Mouse (Mus musculus) midbrain, embryonic 11.5 days (tissue): ENCODE results near the gene Klk7. TPM values are rescaled to one million over a fixed set of nuclear protein-coding genes. Genes with fewer than 3 reads are reported as not detected.

ENCODE experiments used
- ATAC-seq: fragments of 200-750 bp; cut with Nextera tagmentation; 2 replicates; pipeline ENCODE4 v1.8.0; 2017; ENCODE audit warnings: moderate TSS enrichment, moderate library complexity; ENCODE audit not compliant: low FRiP score
- DNase-seq: peaks from one replicate; pipeline ENCODE4 v3.0.0; 2015; ENCODE audit warnings: low spot score; ENCODE audit errors: missing footprints
- H3K27ac ChIP-seq: fragments of 300-500 bp; sonication (generic); 2 replicates; pipeline ENCODE4 v1.5.1; 2014; ENCODE audit warnings: low read depth, low read length
- H3K27me3 ChIP-seq: fragments of 300-500 bp; sonication (generic); 2 replicates; pipeline ENCODE4 v1.6.1; 2014; ENCODE audit warnings: mild to moderate bottlenecking, low read length, moderate library complexity, mixed read lengths; ENCODE audit not compliant: control insufficient read depth, insufficient read depth
- H3K36me3 ChIP-seq: fragments of 300-500 bp; sonication (generic); 2 replicates; pipeline ENCODE4 v1.6.1; 2014; ENCODE audit warnings: mild to moderate bottlenecking, low read length, moderate library complexity, mixed read lengths; ENCODE audit not compliant: control insufficient read depth, insufficient read depth
- H3K4me1 ChIP-seq: fragments of 300-500 bp; sonication (generic); 2 replicates; pipeline ENCODE4 v1.6.1; 2014; ENCODE audit warnings: low read length; ENCODE audit not compliant: control insufficient read depth, insufficient read depth
- H3K4me2 ChIP-seq: fragments of 300-500 bp; sonication (generic); 2 replicates; pipeline ENCODE4 v1.6.1; 2014; ENCODE audit warnings: mild to moderate bottlenecking, moderate library complexity
- H3K4me3 ChIP-seq: fragments of 300-500 bp; sonication (generic); 2 replicates; pipeline ENCODE4 v1.5.1; 2014; ENCODE audit warnings: low read depth, low read length
- H3K9ac ChIP-seq: fragments of 300-500 bp; sonication (generic); 2 replicates; pipeline ENCODE4 v1.6.1; 2014; ENCODE audit warnings: low read length
- H3K9me3 ChIP-seq: fragments of 300-500 bp; sonication (generic); 2 replicates; pipeline ENCODE4 v1.6.1; 2016; ENCODE audit warnings: low read length; ENCODE audit not compliant: control insufficient read depth
- WGBS: fragments of 180-500 bp; shearing (Covaris S2); extraction: QIAGEN DNeasy Blood & Tissue Kit; methylation state at CpG from one replicate; pipeline ENCODE4 v1.1.7; 2014; 5-methylcytosine and 5-hydroxymethylcytosine counted together
- polyA plus RNA-seq: library from polyadenylated mRNA; unstranded; fragments of >200 nt; fragmentation: Nextera tagmentation; extraction: Ambion mirVana; gene quantifications from 2 replicates; pipeline ENCODE4 v1.2.1, GENCODE M21; 2014

Klk7 gene
- polyA plus RNA-seq, 1 experiment from 2014 or later: 0.10 TPM

DNA sequence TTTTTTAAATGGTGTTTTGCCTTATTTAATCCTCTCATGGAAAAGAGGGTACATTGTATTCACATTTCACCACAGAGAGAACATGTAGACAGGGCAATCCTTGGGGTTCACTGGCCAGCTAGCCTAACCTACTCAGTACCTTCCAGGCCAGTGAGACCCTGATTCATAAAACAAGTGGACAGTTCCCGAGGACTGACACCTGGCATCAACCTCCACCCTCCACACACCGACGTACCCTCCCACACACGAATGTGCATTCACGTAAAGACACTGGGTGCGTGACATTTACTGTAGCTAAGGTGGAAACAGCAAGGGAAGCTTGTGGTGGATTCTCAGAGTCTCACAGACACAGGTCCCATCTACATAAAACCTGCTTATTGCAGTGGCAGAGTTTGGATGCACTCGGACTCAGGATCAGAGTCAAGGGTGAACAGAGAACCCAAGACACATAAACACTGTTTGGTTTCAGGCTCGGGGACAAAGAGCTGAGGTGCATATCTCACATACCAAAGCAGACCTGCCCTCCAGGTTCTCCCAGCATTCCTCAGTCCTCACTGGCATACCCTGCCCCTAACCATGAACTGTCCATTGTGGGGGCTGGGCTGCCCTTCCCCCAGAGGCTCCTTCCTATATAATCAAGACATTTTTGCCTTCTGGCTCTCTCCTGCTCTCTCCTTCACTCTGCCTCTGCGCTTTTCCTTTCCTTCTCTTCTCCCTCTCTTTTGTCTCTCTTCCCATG lies 43.7 kb downstream of the Klk7 start:
- DNase-seq (no peak), ATAC-seq (no peak)
- Histone ChIP-seq H3K4me2 (no peak overlapping the region), H3K27ac (no peak overlapping the region), H3K36me3 (no peaks in the 10 kb centered on the region), H3K9me3 (no peaks in the 10 kb centered on the region), H3K27me3 (no peaks in the 10 kb centered on the region), H3K9ac (no peak overlapping the region), H3K4me3 (no peak overlapping the region), H3K4me1 (no peaks in the 10 kb centered on the region)
- WGBS: 83% methylated on average over 9 of the region's 9 CpGs

DNA sequence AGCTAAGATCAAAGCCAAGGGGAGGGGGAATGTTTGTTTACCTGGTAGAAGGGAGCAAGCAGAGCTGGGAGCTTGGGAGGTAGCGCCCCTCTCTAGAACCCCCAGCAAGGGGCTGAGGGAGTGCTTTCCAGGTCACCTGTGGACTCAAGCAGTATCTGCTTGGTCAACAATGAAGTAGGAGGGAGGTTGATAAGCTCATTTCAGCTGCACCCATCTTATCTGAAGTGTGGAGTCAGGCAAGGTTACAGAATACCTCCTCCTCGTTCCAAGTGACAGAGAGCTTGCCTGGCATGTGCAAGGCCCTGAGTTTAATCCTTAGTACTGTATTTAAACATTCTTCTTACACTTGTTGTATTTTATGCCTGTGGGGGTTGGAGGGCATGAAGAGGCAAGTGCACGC lies 44.6 kb downstream of the Klk7 start:
- Histone ChIP-seq H3K27me3 (no peaks in the 10 kb centered on the region), H3K4me1 (no peaks in the 10 kb centered on the region), H3K36me3 (no peaks in the 10 kb centered on the region), H3K4me2 (no peak overlapping the region), H3K9ac (no peak overlapping the region), H3K27ac (no peak overlapping the region), H3K4me3 (no peak overlapping the region), H3K9me3 (no peaks in the 10 kb centered on the region)
- ATAC-seq (no peak), DNase-seq (no peak)
- 77% methylated on average over 3 of the region's 3 CpGs for WGBS

DNA sequence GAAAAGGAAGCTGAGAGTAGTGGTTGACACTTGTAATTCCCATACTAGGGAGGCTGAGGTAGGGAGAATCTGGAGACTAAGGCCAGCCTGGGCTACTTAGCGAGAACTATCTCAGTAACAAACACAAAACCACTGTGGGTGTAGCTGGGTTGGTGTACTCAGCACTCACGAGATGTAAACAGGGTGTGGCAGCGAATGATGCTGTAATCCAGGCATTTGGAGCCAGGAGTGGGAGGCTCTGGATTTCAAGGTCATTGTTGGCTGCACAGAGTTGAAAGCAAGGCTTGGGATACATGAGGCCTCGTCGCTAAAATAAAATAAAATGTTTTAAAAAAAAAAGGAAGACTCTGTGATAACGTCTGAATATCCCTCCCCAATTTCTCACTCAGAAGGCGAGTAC lies 45.2 kb downstream of the Klk7 start:
- no peak overlapping the region for H3K4me3 ChIP-seq
- H3K9me3 ChIP-seq: no peaks in the 10 kb centered on the region
- WGBS: 83% methylated on average over 7 of the region's 7 CpGs
- DNase-seq: no peak
- no peak overlapping the region for H3K27ac ChIP-seq
- no peaks in the 10 kb centered on the region for H3K36me3 ChIP-seq
- H3K4me1 ChIP-seq: no peaks in the 10 kb centered on the region
- H3K9ac ChIP-seq: no peak overlapping the region
- no peak for ATAC-seq
- no peak overlapping the region for H3K4me2 ChIP-seq
- no peaks in the 10 kb centered on the region for H3K27me3 ChIP-seq

GRCm38 (mm10) chr7:43857501-43857900 lies 46.4 kb downstream of the Klk7 start:
- Histone ChIP-seq H3K36me3 (no peaks in the 10 kb centered on the region), H3K4me3 (no peak overlapping the region), H3K27me3 (no peaks in the 10 kb centered on the region), H3K9ac (no peak overlapping the region), H3K27ac (no peak overlapping the region), H3K4me1 (no peaks in the 10 kb centered on the region), H3K9me3 (no peaks in the 10 kb centered on the region), H3K4me2 (no peak overlapping the region)
- WGBS: 91% methylated on average over 12 of the region's 12 CpGs
- ATAC-seq (no peak), DNase-seq (no peak)

DNA sequence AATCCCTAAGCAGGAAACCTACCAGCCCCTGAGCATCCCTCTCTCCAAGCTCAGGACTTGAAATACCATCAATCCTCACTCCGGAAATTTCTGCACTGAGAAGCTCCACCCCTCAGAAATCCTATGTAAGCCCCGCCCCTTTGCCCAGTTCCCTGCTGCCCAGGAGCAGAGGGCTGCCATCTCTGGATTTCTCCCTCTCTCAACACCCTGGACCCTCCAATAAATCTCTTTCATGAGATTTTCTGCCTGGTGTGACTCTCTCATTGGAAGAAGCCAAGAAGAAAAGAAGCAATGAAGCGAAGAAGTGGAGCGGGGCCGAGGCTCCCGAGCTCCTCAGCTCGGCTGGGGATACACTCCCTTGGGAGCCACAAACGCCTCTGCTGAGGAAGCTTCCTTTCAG lies 49.3 kb downstream of the Klk7 start:
- ATAC-seq (no peak), DNase-seq (no peak)
- Histone ChIP-seq H3K9ac (no peak overlapping the region), H3K4me1 (no peaks in the 10 kb centered on the region), H3K36me3 (no peaks in the 10 kb centered on the region), H3K4me2 (no peak overlapping the region), H3K9me3 (no peaks in the 10 kb centered on the region), H3K4me3 (no peak overlapping the region), H3K27me3 (no peaks in the 10 kb centered on the region), H3K27ac (no peak overlapping the region)
- 37% methylated on average over 8 of the region's 8 CpGs for WGBS

Other genes starting within 250 kb of the Klk7 start
- 6.7 and 8.7 TPM in 2 replicates for gene Zfp658, start 249.0 kb upstream of the Klk7 start, polyA plus RNA-seq
- 17.3 and 17.9 TPM in 2 replicates for gene Zfp719, start 231.7 kb upstream of the Klk7 start, polyA plus RNA-seq
- gene Zfp819, start 204.1 kb upstream of the Klk7 start, polyA plus RNA-seq: 0.23 and 0.64 TPM in 2 replicates
- gene Ceacam18, start 176.6 kb upstream of the Klk7 start, polyA plus RNA-seq: not detected in 2 replicates
- gene Siglece, start 151.1 kb upstream of the Klk7 start, polyA plus RNA-seq: 0.26 and 0.51 TPM in 2 replicates
- 9.3 and 9.9 TPM in 2 replicates for gene Ctu1, start 139.3 kb upstream of the Klk7 start, polyA plus RNA-seq
- not detected in 2 replicates for gene Klk14, start 120.9 kb upstream of the Klk7 start, polyA plus RNA-seq
- gene Klk13, start 98.7 kb upstream of the Klk7 start, polyA plus RNA-seq: 0.29 TPM in 1 of 2 replicates, not detected in the other
- not detected in 2 replicates for gene Klk12, start 42.4 kb upstream of the Klk7 start, polyA plus RNA-seq
- 0.19 TPM in 1 of 2 replicates, not detected in the other for gene Klk11, start 36.7 kb upstream of the Klk7 start, polyA plus RNA-seq
- gene Klk10, start 30.3 kb upstream of the Klk7 start, polyA plus RNA-seq: 0.19 and 0.29 TPM in 2 replicates
- not detected in 2 replicates for gene Klk9, start 19.4 kb upstream of the Klk7 start, polyA plus RNA-seq
- 7.6 and 7.8 TPM in 2 replicates for gene Klk8, start 13.7 kb upstream of the Klk7 start, polyA plus RNA-seq
- gene Klk6, start 13.2 kb downstream of the Klk7 start, polyA plus RNA-seq: 0.40 TPM in 1 of 2 replicates, not detected in the other
- not detected in 2 replicates for gene Klk5, start 30.7 kb downstream of the Klk7 start, polyA plus RNA-seq
- not detected in 2 replicates for gene Klk4, start 69.9 kb downstream of the Klk7 start, polyA plus RNA-seq
- gene Klk15, start 122.4 kb downstream of the Klk7 start, polyA plus RNA-seq: not detected in 2 replicates
- not detected in 2 replicates for gene Klk1b8, start 139.4 kb downstream of the Klk7 start, polyA plus RNA-seq
- not detected in 2 replicates for gene Klk1b1, start 155.5 kb downstream of the Klk7 start, polyA plus RNA-seq
- not detected in 2 replicates for gene Klk1b9, start 164.8 kb downstream of the Klk7 start, polyA plus RNA-seq
- not detected in 2 replicates for gene Klk1b11, start 184.6 kb downstream of the Klk7 start, polyA plus RNA-seq
- not detected in 2 replicates for gene Klk1b26, start 200.9 kb downstream of the Klk7 start, polyA plus RNA-seq
- gene Klk1b27, start 241.0 kb downstream of the Klk7 start, polyA plus RNA-seq: not detected in 2 replicates